In the genomic region with DNA sequence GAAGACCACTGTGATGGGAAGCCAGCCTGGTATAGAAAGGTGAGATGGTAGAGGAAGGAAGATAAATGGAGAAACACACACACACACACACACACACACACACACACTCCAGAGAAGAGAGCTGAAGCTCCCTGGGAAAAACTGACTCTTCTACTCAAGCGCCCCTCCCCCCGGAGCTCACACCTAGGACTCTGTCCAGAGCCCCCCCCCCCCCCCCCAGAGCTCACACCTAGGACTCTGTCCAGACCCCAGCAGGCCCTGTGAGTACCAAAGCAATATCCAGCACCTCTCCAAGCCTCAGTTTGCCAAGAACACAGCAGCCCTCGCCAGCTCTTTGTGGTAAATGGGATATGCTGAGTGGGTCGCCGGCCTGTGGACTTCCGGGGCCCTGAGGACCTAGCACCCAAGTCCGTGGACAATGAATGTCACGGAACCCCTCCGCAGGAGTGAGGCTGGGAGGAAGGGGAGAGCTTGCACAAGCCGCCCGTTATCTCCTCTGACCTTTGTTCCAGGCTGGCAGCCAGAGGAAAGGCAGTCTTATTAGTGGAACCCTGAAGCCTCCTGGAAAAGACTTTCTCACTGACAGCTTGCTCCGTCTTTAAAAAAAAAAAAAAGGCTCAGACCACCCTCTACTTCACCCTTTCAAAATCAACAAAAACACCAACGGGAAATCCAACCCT, we compare ENCODE assay signal across 10 mouse cellular contexts. TPM values are rescaled to one million over a fixed set of nuclear protein-coding genes. Genes with fewer than 3 reads are reported as not detected.
DNase-seq lines count a peak whose midpoint lies in the region; ATAC-seq and TF ChIP-seq lines count a peak whose summit lies in the region.
"Had no signal": no experiment of that assay in that cellular context is flagged by ENCODE, and none has a peak within 500 bp of the region (broad histone marks: within the 10 kb centered on the region; RNA-seq: fewer than 3 reads in every experiment).

No protein-coding gene starts in this region.

- ATAC-seq in forebrain, embryonic 15.5 days (replicated peaks), result no peak
- ATAC-seq in hindbrain, postnatal 0 days, result no peak
- no peak for ATAC-seq in midbrain, embryonic 16.5 days

- H3K27ac ChIP-seq in heart, embryonic 10.5 days, result peak overlapping the region; percentile 75
- H3K27ac ChIP-seq in forebrain, embryonic 15.5 days (replicated peaks), result no peak overlapping the region
- no peak overlapping the region for H3K27ac ChIP-seq in hindbrain, postnatal 0 days
- peak overlapping the region; percentile 34; the same call in 1 of the 2 replicates for H3K27ac ChIP-seq in midbrain, embryonic 16.5 days (ENCODE audit: low read length)

- H3K27me3 ChIP-seq in heart, embryonic 10.5 days (ENCODE audit: insufficient read depth, poor library complexity, severe bottlenecking), result no peaks in the 10 kb centered on the region
- no peaks in the 10 kb centered on the region for H3K27me3 ChIP-seq in forebrain, embryonic 15.5 days
- no peaks in the 10 kb centered on the region for H3K27me3 ChIP-seq in hindbrain, postnatal 0 days (ENCODE audit: insufficient read depth, low read length)
- H3K27me3 ChIP-seq in midbrain, embryonic 16.5 days (ENCODE audit: control insufficient read depth, insufficient read depth, low read depth, low read length), result no peaks in the 10 kb centered on the region

- 0 out of 2 replicates have a peak overlapping the region, but pooled peaks have one; percentile 94 for H3K4me2 ChIP-seq in forebrain, embryonic 15.5 days (replicated peaks)
- peak overlapping the region; percentile 79 for H3K4me2 ChIP-seq in hindbrain, postnatal 0 days (ENCODE audit: low read depth, low read length)
- peak overlapping the region; percentile 98 for H3K4me2 ChIP-seq in midbrain, embryonic 16.5 days (ENCODE audit: low read length)

- peak overlapping the region; percentile 24 for H3K9ac ChIP-seq in forebrain, embryonic 15.5 days (replicated peaks)
- no peak overlapping the region for H3K9ac ChIP-seq in hindbrain, postnatal 0 days (replicated peaks; ENCODE audit: low read length)
- peak overlapping the region; percentile 50; the same call in 1 of the 2 replicates for H3K9ac ChIP-seq in midbrain, embryonic 16.5 days (ENCODE audit: low read depth, low read length)

- no peaks in the 10 kb centered on the region for H3K9me3 ChIP-seq in heart, embryonic 10.5 days
- no peaks in the 10 kb centered on the region for H3K9me3 ChIP-seq in forebrain, embryonic 15.5 days
- H3K9me3 ChIP-seq in hindbrain, postnatal 0 days (ENCODE audit: low read length), result no peaks in the 10 kb centered on the region
- H3K9me3 ChIP-seq in midbrain, embryonic 16.5 days (replicated peaks; ENCODE audit: control insufficient read depth, low read length, poor library complexity, severe bottlenecking), result no peaks in the 10 kb centered on the region

- peaks cover 96% of the 10 kb centered on the region for H3K4me1 ChIP-seq in heart, embryonic 10.5 days
- H3K4me1 ChIP-seq in forebrain, embryonic 15.5 days, result peaks cover 72% of the 10 kb centered on the region
- H3K4me1 ChIP-seq in hindbrain, postnatal 0 days (ENCODE audit: insufficient read depth, low read length), result peaks cover 45% of the 10 kb centered on the region
- H3K4me1 ChIP-seq in midbrain, embryonic 16.5 days (ENCODE audit: control insufficient read depth, insufficient read depth, low read length), result peaks cover 63% of the 10 kb centered on the region

- DNase-seq in heart, embryonic 10.5 days (ENCODE audit: low spot score), result no peak
- no peak for DNase-seq in heart, postnatal 4 days
- no peak for DNase-seq in hindbrain, postnatal 0 days (ENCODE audit: low spot score)
- DNase-seq in left cerebral cortex, adult 11 months (ENCODE audit: low spot score), result no peak
- no peak for DNase-seq in B cell, adult 2 months
- no peak for DNase-seq in ovary, postnatal 10 days (ENCODE audit: low spot score)
- DNase-seq: cerebellum, adult 11 months; layer of hippocampus, adult 9-11 months had no signal

- peak overlapping the region; percentile 34 for H3K4me3 ChIP-seq in heart, embryonic 10.5 days
- H3K4me3 ChIP-seq in forebrain, embryonic 15.5 days, result no peak overlapping the region
- H3K4me3 ChIP-seq in hindbrain, postnatal 0 days (ENCODE audit: low read length), result no peak overlapping the region
- H3K4me3 ChIP-seq in midbrain, embryonic 16.5 days (ENCODE audit: low read depth, low read length), result 0 out of 2 replicates have a peak overlapping the region, but pooled peaks have one; percentile 11

- 40% methylated on average over 13 of the region's 13 CpGs for WGBS in heart, embryonic 10.5 days
- WGBS in forebrain, embryonic 15.5 days, result 53% methylated on average over 13 of the region's 13 CpGs
- WGBS in hindbrain, postnatal 0 days, result 45% methylated on average over 13 of the region's 13 CpGs
- 47% methylated on average over 13 of the region's 13 CpGs for WGBS in midbrain, embryonic 16.5 days

- H3K36me3 ChIP-seq in heart, embryonic 10.5 days, result no peaks in the 10 kb centered on the region
- H3K36me3 ChIP-seq in forebrain, embryonic 15.5 days, result no peaks in the 10 kb centered on the region
- H3K36me3 ChIP-seq in hindbrain, postnatal 0 days (ENCODE audit: insufficient read depth, low read length), result no peaks in the 10 kb centered on the region
- no peaks in the 10 kb centered on the region for H3K36me3 ChIP-seq in midbrain, embryonic 16.5 days (ENCODE audit: control insufficient read depth, insufficient read depth, low read length)

- no peak for TF ChIP-seq CTCF in hindbrain, postnatal 0 days (IDR thresholded peaks at IDR 0.05; ENCODE audit: low read depth)

RNA-seq across cellular contexts. Expression of gene Ccdc85c, which starts 4.8 kb away (rescaled TPM):
- polyA plus RNA-seq in heart, embryonic 10.5 days (2016; fragmentation: Nextera tagmentation; extraction: Ambion mirVana), result 5.7 and 6.7 TPM in 2 replicates
- 10 to 100 TPM; 35.2 to 37.2 TPM for total RNA-seq in heart, postnatal 4 days (2021)
- 14.3 and 16.3 TPM in 2 replicates for polyA plus RNA-seq in forebrain, embryonic 15.5 days (2015; fragmentation: Nextera tagmentation; extraction: Ambion mirVana)
- 86.3 and 94.7 TPM in 2 replicates for total RNA-seq in hindbrain, postnatal 0 days (2014; rRNA removed)
- polyA plus RNA-seq in hindbrain, postnatal 0 days (2015; fragmentation: Nextera tagmentation; extraction: Ambion mirVana), result 16.9 and 17.0 TPM in 2 replicates
- 13.2 and 13.5 TPM in 2 replicates for polyA plus RNA-seq in midbrain, embryonic 16.5 days (2015; fragmentation: Nextera tagmentation; extraction: Ambion mirVana)

RNA-seq across cellular contexts. Expression of gene Hhipl1, which starts 35.7 kb away (rescaled TPM):
- polyA plus RNA-seq in heart, embryonic 10.5 days (2016; fragmentation: Nextera tagmentation; extraction: Ambion mirVana), result 0.28 and 0.64 TPM in 2 replicates
- 1 to 10 TPM; 2.5 to 2.8 TPM for total RNA-seq in heart, postnatal 4 days (2021)
- 1.8 and 1.9 TPM in 2 replicates for polyA plus RNA-seq in forebrain, embryonic 15.5 days (2015; fragmentation: Nextera tagmentation; extraction: Ambion mirVana)
- total RNA-seq in hindbrain, postnatal 0 days (2014; rRNA removed), result 10.2 and 10.8 TPM in 2 replicates
- polyA plus RNA-seq in hindbrain, postnatal 0 days (2015; fragmentation: Nextera tagmentation; extraction: Ambion mirVana), result 2.8 and 3.2 TPM in 2 replicates
- polyA plus RNA-seq in midbrain, embryonic 16.5 days (2015; fragmentation: Nextera tagmentation; extraction: Ambion mirVana), result 2.7 and 2.9 TPM in 2 replicates

Comparison
In these comparisons a context has a peak if more than half of its experiments do, and no peak if none do; other contexts are left out.
1. H3K27ac ChIP-seq: peak in heart, embryonic 10.5 days (single experiment) and midbrain, embryonic 16.5 days (single experiment); none in forebrain, embryonic 15.5 days (single experiment) and hindbrain, postnatal 0 days (single experiment).
2. H3K4me3 ChIP-seq: peak in heart, embryonic 10.5 days (single experiment) and midbrain, embryonic 16.5 days (single experiment); none in forebrain, embryonic 15.5 days (single experiment) and hindbrain, postnatal 0 days (single experiment).
3. Peak in every context shown above with its lines, with median percentiles within 50 percentile points of each other: H3K4me2 ChIP-seq.